Mouse (Mus musculus): Measurements from ENCODE around the gene Foxe3.
"Not testable (repeated sequence)": the region's sequence is repeated elsewhere in the genome, so short reads cannot be mapped to it uniquely, and the experiment has no call there.

Foxe3 gene

GRCm38 (mm10) chr4:114925917-114926312, at the start of gene Foxe3:
Gene Foxe3, minus strand, starts transcription at chr4:114926013.
- no peak for DNase-seq (ENCODE audit: extremely low read depth, insufficient read length, low spot score)

GRCm38 (mm10) chr4:114973229-114973740, 47.5 kb upstream of the Foxe3 start:
- DNase-seq (ENCODE audit: extremely low read depth, insufficient read length, low spot score): no peak

GRCm38 (mm10) chr4:114970736-114971135, 44.9 kb upstream of the Foxe3 start:
- DNase-seq (ENCODE audit: extremely low read depth, insufficient read length, low spot score): no peak

- DNase-seq (ENCODE audit: extremely low read depth, insufficient read length, low spot score): not testable (repeated sequence)
Measured at GRCm38 (mm10) chr4:114960881-114961280, 35.1 kb upstream of the Foxe3 start.

GRCm38 (mm10) chr4:114959533-114959932, 33.7 kb upstream of the Foxe3 start:
- peak; percentile 25 for DNase-seq (ENCODE audit: extremely low read depth, insufficient read length, low spot score)

- DNase-seq (ENCODE audit: extremely low read depth, insufficient read length, low spot score): no peak
Measured at GRCm38 (mm10) chr4:114958786-114959185, 33.0 kb upstream of the Foxe3 start.

GRCm38 (mm10) chr4:114958231-114958630, 32.4 kb upstream of the Foxe3 start:
- no peak for DNase-seq (ENCODE audit: extremely low read depth, insufficient read length, low spot score)

GRCm38 (mm10) chr4:114957403-114957802, 31.6 kb upstream of the Foxe3 start:
- no peak for DNase-seq (ENCODE audit: extremely low read depth, insufficient read length, low spot score)

- DNase-seq (ENCODE audit: extremely low read depth, insufficient read length, low spot score): no peak
Measured at GRCm38 (mm10) chr4:114953172-114953571, 27.4 kb upstream of the Foxe3 start.

- DNase-seq (ENCODE audit: extremely low read depth, insufficient read length, low spot score): no peak
Measured at GRCm38 (mm10) chr4:114947852-114948481, 22.2 kb upstream of the Foxe3 start.

- DNase-seq (ENCODE audit: extremely low read depth, insufficient read length, low spot score): no peak
Measured at GRCm38 (mm10) chr4:114947395-114947794, 21.6 kb upstream of the Foxe3 start.

- no peak for DNase-seq (ENCODE audit: extremely low read depth, insufficient read length, low spot score)
Measured at GRCm38 (mm10) chr4:114946416-114946815, 20.6 kb upstream of the Foxe3 start.

GRCm38 (mm10) chr4:114945021-114945420, 19.2 kb upstream of the Foxe3 start:
- DNase-seq (ENCODE audit: extremely low read depth, insufficient read length, low spot score): no peak

- DNase-seq (ENCODE audit: extremely low read depth, insufficient read length, low spot score): no peak
Measured at GRCm38 (mm10) chr4:114942583-114942982, 16.8 kb upstream of the Foxe3 start.

- DNase-seq (ENCODE audit: extremely low read depth, insufficient read length, low spot score): no peak
Measured at GRCm38 (mm10) chr4:114942112-114942511, 16.3 kb upstream of the Foxe3 start.

- no peak for DNase-seq (ENCODE audit: extremely low read depth, insufficient read length, low spot score)
Measured at GRCm38 (mm10) chr4:114941311-114941710, 15.5 kb upstream of the Foxe3 start.

- DNase-seq (ENCODE audit: extremely low read depth, insufficient read length, low spot score): no peak
Measured at GRCm38 (mm10) chr4:114938248-114938647, 12.4 kb upstream of the Foxe3 start.

- DNase-seq (ENCODE audit: extremely low read depth, insufficient read length, low spot score): peak; percentile 48
Measured at GRCm38 (mm10) chr4:114937459-114938047, 11.7 kb upstream of the Foxe3 start.

GRCm38 (mm10) chr4:114934188-114934587, 8.4 kb upstream of the Foxe3 start:
- no peak for DNase-seq (ENCODE audit: extremely low read depth, insufficient read length, low spot score)

GRCm38 (mm10) chr4:114932747-114933146, 6.9 kb upstream of the Foxe3 start:
- no peak for DNase-seq (ENCODE audit: extremely low read depth, insufficient read length, low spot score)

GRCm38 (mm10) chr4:114929155-114929554, 3.3 kb upstream of the Foxe3 start:
- DNase-seq (ENCODE audit: extremely low read depth, insufficient read length, low spot score): no peak
